Mouse (Mus musculus) liver, postnatal 0 days (tissue): ENCODE data around the gene Gse1.

Experiments
- CTCF ChIP-seq: sonication (generic); IDR thresholded peaks from 2 replicates; pipeline ENCODE4 v1.5.1; 2016; ENCODE audit warnings: antibody characterized with exemption, low read depth
- EP300 ChIP-seq: IDR thresholded peaks from 2 replicates; pipeline ENCODE4 v1.6.1; 2016; ENCODE audit warnings: antibody characterized with exemption, low read depth, mild to moderate bottlenecking

- TF ChIP-seq CTCF: no peak
- no peak for TF ChIP-seq EP300
These were observed 181.2 kb downstream of the Gse1 start for GRCm38 (mm10) chr8:120409371-120410013.
